Mouse (Mus musculus) hindbrain, embryonic 10.5 days (tissue): ENCODE results near the gene 1700030K09Rik. TPM values are rescaled to one million over a fixed set of nuclear protein-coding genes. Genes with fewer than 3 reads are reported as not detected.

Experiments used
- DNase-seq: peaks from one replicate; pipeline ENCODE4 v3.0.0-alpha.2; 2017; ENCODE audit warnings: low spot score
- H3K27ac ChIP-seq: fragments of 300-500 bp; sonication (generic); 2 replicates; pipeline ENCODE4 v1.5.1; 2016; ENCODE audit warnings: mild to moderate bottlenecking, moderate library complexity
- H3K27me3 ChIP-seq: fragments of 300-500 bp; sonication (generic); 2 replicates; pipeline ENCODE4 v1.6.1; 2016; ENCODE audit warnings: mild to moderate bottlenecking; ENCODE audit not compliant: poor library complexity, insufficient read depth, severe bottlenecking
- H3K36me3 ChIP-seq: fragments of 300-500 bp; sonication (generic); 2 replicates; pipeline ENCODE4 v1.6.1; 2016; ENCODE audit warnings: mild to moderate bottlenecking, moderate library complexity
- H3K4me1 ChIP-seq: fragments of 300-500 bp; sonication (generic); replicated peaks from 2 replicates; pipeline ENCODE4 v1.6.1; 2016; ENCODE audit warnings: mild to moderate bottlenecking
- H3K4me3 ChIP-seq: fragments of 300-500 bp; sonication (generic); 2 replicates; pipeline ENCODE4 v1.5.1; 2016; ENCODE audit warnings: mild to moderate bottlenecking, moderate library complexity
- H3K9me3 ChIP-seq: fragments of 300-500 bp; sonication (generic); 2 replicates; pipeline ENCODE4 v1.6.1; 2016; ENCODE audit warnings: mild to moderate bottlenecking, moderate library complexity
- WGBS: fragments of 180-500 bp; shearing (Covaris S2); methylation state at CpG from one replicate; pipeline ENCODE4 v1.1.7; 2016; 5-methylcytosine and 5-hydroxymethylcytosine counted together
- polyA plus RNA-seq: library from polyadenylated mRNA; unstranded; fragments of >200 nt; fragmentation: Nextera tagmentation; extraction: Ambion mirVana; gene quantifications from 2 replicates; pipeline ENCODE4 v1.2.1, GENCODE M21; 2016

The 1700030K09Rik gene
- polyA plus RNA-seq, 1 experiment from 2014 or later = 15.5 TPM

DNA sequence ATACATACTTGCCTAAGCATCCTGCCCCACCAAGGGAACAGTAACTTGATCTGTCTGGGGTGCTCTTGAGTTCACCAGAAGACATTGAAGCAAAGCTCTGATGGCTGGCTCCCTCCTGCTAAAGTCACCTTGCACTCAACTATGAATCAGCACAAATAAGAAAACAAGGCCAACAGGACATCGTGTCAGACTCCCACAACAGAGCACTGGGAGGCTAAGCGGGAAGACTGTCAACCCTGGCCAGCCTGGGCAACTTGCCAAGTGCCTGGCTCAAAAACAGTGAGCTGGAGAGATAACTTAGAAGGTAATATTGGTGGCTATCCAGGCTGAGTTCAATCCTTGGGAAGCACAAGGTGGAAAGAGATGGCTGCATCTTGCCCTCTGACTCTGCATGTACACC, 8.7 kb upstream of the 1700030K09Rik start:
- 73% methylated on average over 2 of the region's 2 CpGs for WGBS
- Histone ChIP-seq H3K9me3 (no peaks in the 10 kb centered on the region), H3K36me3 (no peaks in the 10 kb centered on the region), H3K27me3 (no peaks in the 10 kb centered on the region), H3K4me3 (no peak overlapping the region), H3K27ac (no peak overlapping the region), H3K4me1 (no peaks in the 10 kb centered on the region)
- no peak for DNase-seq

- WGBS = 65% methylated on average over 8 of the region's 8 CpGs
Measured at GRCm38 (mm10) chr8:72438248-72439015, 5.2 kb upstream of the 1700030K09Rik start.

DNA sequence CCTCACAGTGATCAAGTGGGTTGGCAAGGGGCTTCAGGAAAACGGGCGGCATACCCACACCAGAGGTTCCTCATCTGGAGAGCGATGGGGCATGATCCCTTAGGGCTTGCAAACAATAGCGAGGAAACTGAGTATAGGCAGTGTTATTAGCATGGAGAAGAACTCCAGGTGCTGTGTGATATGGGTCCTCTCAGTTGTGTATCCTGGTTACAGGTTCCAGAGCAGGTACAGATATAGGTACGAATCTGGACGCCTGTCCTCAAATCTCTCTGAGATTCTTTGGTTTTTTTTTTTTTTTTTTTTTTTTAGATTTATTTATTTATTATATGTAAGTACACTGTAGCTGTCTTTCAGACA, 292 bp downstream of the 1700030K09Rik start:
- WGBS = 43% methylated on average over 6 of the region's 6 CpGs
- DNase-seq = no peak
- H3K27ac ChIP-seq = peak overlapping the region; percentile 91

More at GRCm38 (mm10) chr8:72438248-72439015, 5.2 kb upstream of the 1700030K09Rik start:
- DNase-seq = no peak
- H3K4me1 ChIP-seq = peaks cover 6% of the 10 kb centered on the region; the same call in 1 of the 2 replicates
- no peaks in the 10 kb centered on the region for H3K36me3 ChIP-seq
- H3K27ac ChIP-seq = no peak overlapping the region
- H3K9me3 ChIP-seq = no peaks in the 10 kb centered on the region
- H3K4me3 ChIP-seq = no peak overlapping the region
- no peaks in the 10 kb centered on the region for H3K27me3 ChIP-seq

GRCm38 (mm10) chr8:72445071-72445470, 1.4 kb downstream of the 1700030K09Rik start:
- Histone ChIP-seq H3K27me3 (no peaks in the 10 kb centered on the region), H3K4me1 (peaks cover 12% of the 10 kb centered on the region; the same call in 1 of the 2 replicates), H3K27ac (no peak overlapping the region), H3K36me3 (peaks cover 33% of the 10 kb centered on the region), H3K9me3 (no peaks in the 10 kb centered on the region), H3K4me3 (no peak overlapping the region)
- WGBS = 92% methylated on average over 6 of the region's 6 CpGs
- no peak for DNase-seq

More for the DNA sequence above, 292 bp downstream of the 1700030K09Rik start:
- Histone ChIP-seq H3K36me3 (peaks cover 22% of the 10 kb centered on the region), H3K4me1 (peaks cover 12% of the 10 kb centered on the region; the same call in 1 of the 2 replicates), H3K27me3 (no peaks in the 10 kb centered on the region), H3K4me3 (peak overlapping the region; percentile 57), H3K9me3 (no peaks in the 10 kb centered on the region)

GRCm38 (mm10) chr8:72451516-72451915, 7.8 kb downstream of the 1700030K09Rik start:
- no peak for DNase-seq
- 86% methylated on average over 8 of the region's 8 CpGs for WGBS
- peaks cover 88% of the 10 kb centered on the region for H3K36me3 ChIP-seq
- H3K4me1 ChIP-seq = no peaks in the 10 kb centered on the region
- peaks cover 6% of the 10 kb centered on the region; the same call in 1 of the 2 replicates for H3K9me3 ChIP-seq
- H3K4me3 ChIP-seq = no peak overlapping the region
- H3K27ac ChIP-seq = no peak overlapping the region
- H3K27me3 ChIP-seq = no peaks in the 10 kb centered on the region

- WGBS = 95% methylated on average over 2 of the region's 2 CpGs
- H3K27me3 ChIP-seq = no peaks in the 10 kb centered on the region
- DNase-seq = no peak
- H3K9me3 ChIP-seq = peaks cover 6% of the 10 kb centered on the region; the same call in 1 of the 2 replicates
- no peak overlapping the region for H3K4me3 ChIP-seq
- H3K36me3 ChIP-seq = peaks cover 84% of the 10 kb centered on the region
- no peaks in the 10 kb centered on the region for H3K4me1 ChIP-seq
- no peak overlapping the region for H3K27ac ChIP-seq
Measured at GRCm38 (mm10) chr8:72453904-72454303, 10.2 kb downstream of the 1700030K09Rik start.

DNA sequence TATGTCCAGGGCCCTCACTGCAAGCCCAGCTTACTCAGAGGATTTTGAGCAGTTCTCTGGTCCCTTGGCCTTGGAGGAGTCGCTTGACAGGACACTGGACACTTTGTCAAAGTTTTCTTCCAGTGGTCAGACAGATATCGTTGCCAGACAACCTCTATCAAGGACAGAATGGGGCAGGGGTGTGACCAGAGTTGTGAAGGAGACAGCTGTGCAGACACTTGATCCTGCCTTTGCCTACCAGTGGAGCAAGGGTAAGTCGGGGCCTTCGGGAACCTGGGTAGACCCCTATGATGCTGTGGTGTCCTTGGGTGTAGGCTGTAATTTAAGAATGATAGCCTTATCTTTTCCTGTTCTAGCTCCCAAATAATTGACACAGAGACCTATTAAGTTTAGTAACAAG, 11.6 kb downstream of the 1700030K09Rik start:
- no peak for DNase-seq
- no peaks in the 10 kb centered on the region for H3K4me1 ChIP-seq
- no peaks in the 10 kb centered on the region for H3K27me3 ChIP-seq
- 90% methylated on average over 4 of the region's 4 CpGs for WGBS
- H3K27ac ChIP-seq = no peak overlapping the region
- H3K9me3 ChIP-seq = peaks cover 6% of the 10 kb centered on the region; the same call in 1 of the 2 replicates
- peaks cover 84% of the 10 kb centered on the region for H3K36me3 ChIP-seq
- no peak overlapping the region for H3K4me3 ChIP-seq

- peaks cover 87% of the 10 kb centered on the region for H3K36me3 ChIP-seq
- H3K4me3 ChIP-seq = no peak overlapping the region
- no peaks in the 10 kb centered on the region for H3K4me1 ChIP-seq
- peaks cover 6% of the 10 kb centered on the region; the same call in 1 of the 2 replicates for H3K9me3 ChIP-seq
- no peak overlapping the region for H3K27ac ChIP-seq
- 89% methylated on average over 3 of the region's 3 CpGs for WGBS
- DNase-seq = no peak
- no peaks in the 10 kb centered on the region for H3K27me3 ChIP-seq
Measured at GRCm38 (mm10) chr8:72457806-72458205, 14.1 kb downstream of the 1700030K09Rik start.

DNA sequence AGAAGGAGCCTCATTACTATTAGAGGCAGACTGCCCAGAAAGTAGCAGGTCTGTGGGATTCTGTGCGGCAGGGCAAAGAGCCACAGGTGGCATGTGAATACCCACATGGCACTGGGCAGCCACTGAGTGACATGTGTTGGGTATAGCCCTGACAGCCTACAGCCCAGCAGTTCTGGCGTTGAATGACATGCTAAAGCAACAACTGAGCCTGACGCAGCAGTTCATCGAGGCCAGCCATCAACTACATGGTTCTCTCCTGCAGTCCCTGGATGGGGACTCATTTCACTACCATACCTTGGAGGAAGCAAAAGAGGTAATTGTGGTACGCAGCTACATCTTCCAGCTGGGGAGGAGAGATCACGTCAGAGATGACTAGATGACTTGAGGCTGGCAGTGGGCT, 14.8 kb downstream of the 1700030K09Rik start:
- H3K9me3 ChIP-seq = peaks cover 6% of the 10 kb centered on the region; the same call in 1 of the 2 replicates
- peaks cover 87% of the 10 kb centered on the region for H3K36me3 ChIP-seq
- WGBS = 88% methylated on average over 6 of the region's 6 CpGs
- no peak overlapping the region for H3K4me3 ChIP-seq
- H3K27ac ChIP-seq = no peak overlapping the region
- H3K4me1 ChIP-seq = no peaks in the 10 kb centered on the region
- H3K27me3 ChIP-seq = no peaks in the 10 kb centered on the region
- DNase-seq = no peak

DNA sequence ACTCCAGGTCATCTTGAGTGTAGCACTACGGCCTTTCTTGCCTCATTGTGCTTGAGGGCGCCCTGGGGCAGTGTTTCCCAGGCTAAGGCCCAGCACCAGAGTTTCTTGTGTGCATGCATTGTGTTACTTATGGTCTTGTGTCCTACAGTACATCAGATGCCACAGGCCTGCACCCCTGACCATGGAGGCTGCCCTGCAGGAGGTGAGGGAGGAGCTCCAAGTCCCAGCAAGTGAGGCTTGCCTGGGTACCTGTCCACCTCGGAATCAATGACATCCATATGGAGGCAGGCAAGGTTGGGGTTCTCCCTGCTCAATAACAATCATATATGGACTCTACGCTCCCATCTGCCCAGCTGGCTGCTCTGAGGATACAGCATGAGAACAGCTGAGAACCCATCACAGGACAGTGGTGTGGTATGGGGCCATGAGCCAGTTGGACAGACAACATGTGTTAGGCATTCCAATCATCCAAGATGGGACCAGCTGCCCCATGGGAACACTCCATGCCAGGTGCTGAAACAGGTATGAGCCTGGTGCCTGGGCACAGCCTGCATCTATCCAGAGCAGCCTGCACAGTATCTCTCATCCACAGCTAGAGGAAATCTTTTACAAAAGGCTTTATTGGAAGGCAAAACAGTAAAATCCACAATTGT, 16.3 kb downstream of the 1700030K09Rik start:
- Histone ChIP-seq H3K27ac (no peak overlapping the region), H3K9me3 (no peaks in the 10 kb centered on the region), H3K4me1 (no peaks in the 10 kb centered on the region), H3K36me3 (peaks cover 87% of the 10 kb centered on the region), H3K27me3 (no peaks in the 10 kb centered on the region), H3K4me3 (no peak overlapping the region)
- WGBS = 93% methylated on average over 4 of the region's 4 CpGs
- DNase-seq = no peak

DNA sequence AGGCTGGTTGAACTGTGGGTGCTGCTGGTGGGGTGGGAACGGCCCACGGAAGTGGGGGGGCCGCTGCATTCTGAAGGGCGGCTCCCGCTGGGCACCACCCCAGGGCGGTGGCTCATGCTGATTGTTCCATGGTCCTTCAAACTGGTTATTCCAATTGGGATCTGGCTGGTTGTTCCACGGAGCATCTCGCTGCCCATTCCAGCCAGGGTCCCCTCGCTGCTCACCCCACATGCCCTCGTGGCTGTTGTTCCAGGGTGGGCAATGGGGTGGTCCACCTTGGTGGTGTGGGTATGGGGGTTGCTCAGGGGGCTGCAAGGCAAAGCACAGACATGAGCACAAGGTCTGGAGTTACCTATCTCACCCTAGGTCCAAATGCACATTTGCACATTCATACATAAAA, 20.5 kb downstream of the 1700030K09Rik start:
- H3K27ac ChIP-seq = no peak overlapping the region
- H3K36me3 ChIP-seq = peaks cover 100% of the 10 kb centered on the region
- 97% methylated on average over 10 of the region's 10 CpGs for WGBS
- no peak overlapping the region for H3K4me3 ChIP-seq
- H3K4me1 ChIP-seq = no peaks in the 10 kb centered on the region
- no peak for DNase-seq
- H3K9me3 ChIP-seq = no peaks in the 10 kb centered on the region
- H3K27me3 ChIP-seq = no peaks in the 10 kb centered on the region

DNA sequence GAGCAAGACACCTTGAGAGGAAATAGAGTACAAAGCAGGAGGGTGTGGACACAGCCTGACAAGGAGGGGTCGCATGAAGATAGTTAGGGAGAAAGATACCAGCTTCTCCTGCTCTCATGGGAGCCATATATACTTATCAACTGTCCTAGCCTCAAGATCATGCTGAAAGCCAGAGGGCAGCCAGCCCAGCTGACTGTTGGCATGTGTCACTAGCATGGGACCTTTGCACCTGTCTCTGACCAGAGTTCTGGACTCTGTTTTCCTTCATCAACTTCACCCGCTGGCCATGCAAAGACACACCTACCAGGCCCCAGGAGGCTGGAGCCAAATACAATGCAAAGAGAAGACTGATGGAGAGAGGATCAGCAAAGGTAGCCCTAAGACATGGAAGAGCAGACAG, 25.6 kb downstream of the 1700030K09Rik start:
- no peaks in the 10 kb centered on the region for H3K27me3 ChIP-seq
- DNase-seq = no peak
- H3K4me3 ChIP-seq = no peak overlapping the region
- no peaks in the 10 kb centered on the region for H3K9me3 ChIP-seq
- 93% methylated on average over 2 of the region's 2 CpGs for WGBS
- H3K36me3 ChIP-seq = peaks cover 93% of the 10 kb centered on the region
- H3K27ac ChIP-seq = no peak overlapping the region
- peaks cover 10% of the 10 kb centered on the region for H3K4me1 ChIP-seq

- H3K27me3 ChIP-seq = no peaks in the 10 kb centered on the region
- H3K4me3 ChIP-seq = no peak overlapping the region
- DNase-seq = no peak
- 90% methylated on average over 8 of the region's 8 CpGs for WGBS
- H3K27ac ChIP-seq = no peak overlapping the region
- H3K9me3 ChIP-seq = no peaks in the 10 kb centered on the region
- peaks cover 86% of the 10 kb centered on the region for H3K36me3 ChIP-seq
- H3K4me1 ChIP-seq = peaks cover 13% of the 10 kb centered on the region
Measured at GRCm38 (mm10) chr8:72469984-72470383, 26.3 kb downstream of the 1700030K09Rik start.
